Mouse (Mus musculus): Measurements from ENCODE around the gene Bsg. TPM values are rescaled to one million over a fixed set of nuclear protein-coding genes. Genes with fewer than 3 reads are reported as not detected.
A peak's percentile ranks its signal among the peaks of the same experiment; 100 is the strongest.

The Bsg gene
- polyA plus RNA-seq, 1 experiment from 2014 or later, result 871 TPM

- no peak overlapping the region for H3K4me2 ChIP-seq
- ATAC-seq (ENCODE audit: insufficient read depth), result no peak
- no peak for DNase-seq
- no peaks in the 10 kb centered on the region for H3K9me3 ChIP-seq (ENCODE audit: low read depth, low read length)
- no peaks in the 10 kb centered on the region for H3K36me3 ChIP-seq (ENCODE audit: insufficient read depth)
- 49% methylated on average over 3 of the region's 3 CpGs for WGBS
- peaks cover 9% of the 10 kb centered on the region for H3K4me1 ChIP-seq (ENCODE audit: insufficient read depth)
- no peak overlapping the region for H3K4me3 ChIP-seq (ENCODE audit: low read depth, low read length)
- H3K27ac ChIP-seq (ENCODE audit: low read depth), result no peak overlapping the region
- H3K9ac ChIP-seq, result no peak overlapping the region
- peak; percentile 45 for TF ChIP-seq CTCF (IDR thresholded peaks at IDR 0.05; ENCODE audit: low read depth)
- H3K27me3 ChIP-seq (ENCODE audit: insufficient read depth, low read length), result no peaks in the 10 kb centered on the region
These were observed 32.2 kb upstream of the Bsg start for GRCm38 (mm10) chr10:79672088-79672455.

GRCm38 (mm10) chr10:79673054-79673453, 31.2 kb upstream of the Bsg start:
- Histone ChIP-seq H3K4me3 (ENCODE audit: low read depth, low read length) (no peak overlapping the region), H3K9me3 (ENCODE audit: low read depth, low read length) (no peaks in the 10 kb centered on the region), H3K27ac (ENCODE audit: low read depth) (no peak overlapping the region), H3K4me1 (ENCODE audit: insufficient read depth) (peaks cover 9% of the 10 kb centered on the region), H3K36me3 (ENCODE audit: insufficient read depth) (no peaks in the 10 kb centered on the region), H3K27me3 (ENCODE audit: insufficient read depth, low read length) (no peaks in the 10 kb centered on the region), H3K9ac (no peak overlapping the region), H3K4me2 (no peak overlapping the region)
- no peak for DNase-seq
- ATAC-seq (ENCODE audit: insufficient read depth), result no peak
- WGBS, result 89% methylated on average over 3 of the region's 3 CpGs
- TF ChIP-seq CTCF (IDR thresholded peaks at IDR 0.05; ENCODE audit: low read depth), result no peak

GRCm38 (mm10) chr10:79675346-79676035, 28.8 kb upstream of the Bsg start:
- 45% methylated on average over 44 of the region's 44 CpGs for WGBS
- Histone ChIP-seq H3K4me3 (ENCODE audit: low read depth, low read length) (no peak overlapping the region), H3K36me3 (ENCODE audit: insufficient read depth) (no peaks in the 10 kb centered on the region), H3K27ac (ENCODE audit: low read depth) (no peak overlapping the region), H3K9ac (no peak overlapping the region), H3K27me3 (ENCODE audit: insufficient read depth, low read length) (no peaks in the 10 kb centered on the region), H3K4me2 (no peak overlapping the region), H3K9me3 (ENCODE audit: low read depth, low read length) (no peaks in the 10 kb centered on the region), H3K4me1 (ENCODE audit: insufficient read depth) (peaks cover 4% of the 10 kb centered on the region; the same call in 1 of the 2 replicates)
- no peak for TF ChIP-seq CTCF (IDR thresholded peaks at IDR 0.05; ENCODE audit: low read depth)
- ATAC-seq (ENCODE audit: insufficient read depth) (no peak), DNase-seq (no peak)

- H3K4me3 ChIP-seq (ENCODE audit: low read depth, low read length), result peak overlapping the region; percentile 79
These were observed 23.4 kb upstream of the Bsg start for GRCm38 (mm10) chr10:79680606-79681495.

GRCm38 (mm10) chr10:79681591-79682245, 22.6 kb upstream of the Bsg start, which contains the start of gene Cdc34:
Gene Cdc34, plus strand, starts transcription at chr10:79682195.
- peaks cover 24% of the 10 kb centered on the region for H3K36me3 ChIP-seq (ENCODE audit: insufficient read depth)
- WGBS, result under 1% methylated on average over 78 of the region's 84 CpGs
- H3K27me3 ChIP-seq (ENCODE audit: insufficient read depth, low read length), result no peaks in the 10 kb centered on the region
- H3K9me3 ChIP-seq (ENCODE audit: low read depth, low read length), result no peaks in the 10 kb centered on the region
- peak within 1 kb of the TSS; percentile 79 for H3K4me3 ChIP-seq (ENCODE audit: low read depth, low read length)
- H3K9ac ChIP-seq, result peak within 1 kb of the TSS; percentile 80
- TF ChIP-seq CTCF (IDR thresholded peaks at IDR 0.05; ENCODE audit: low read depth), result peak; percentile 15; the same call in 1 of the 2 replicates
- peak within 1 kb of the TSS; percentile 72 for H3K27ac ChIP-seq (ENCODE audit: low read depth)
- peak within 1 kb of the TSS; percentile 76 for H3K4me2 ChIP-seq
- H3K4me1 ChIP-seq (ENCODE audit: insufficient read depth), result peaks cover 7% of the 10 kb centered on the region
- DNase-seq (peak; percentile 99), ATAC-seq (ENCODE audit: insufficient read depth) (peak; percentile 94)

More at GRCm38 (mm10) chr10:79680606-79681495, 23.4 kb upstream of the Bsg start:
- ATAC-seq (ENCODE audit: insufficient read depth) (peak; percentile 28; the same call in 1 of the 2 replicates), DNase-seq (no peak)
- TF ChIP-seq CTCF (IDR thresholded peaks at IDR 0.05; ENCODE audit: low read depth), result no peak
- Histone ChIP-seq H3K27me3 (ENCODE audit: insufficient read depth, low read length) (no peaks in the 10 kb centered on the region), H3K36me3 (ENCODE audit: insufficient read depth) (peaks cover 15% of the 10 kb centered on the region), H3K27ac (ENCODE audit: low read depth) (peak overlapping the region; percentile 72), H3K4me2 (peak overlapping the region; percentile 76), H3K4me1 (ENCODE audit: insufficient read depth) (peaks cover 7% of the 10 kb centered on the region), H3K9me3 (ENCODE audit: low read depth, low read length) (no peaks in the 10 kb centered on the region), H3K9ac (peak overlapping the region; percentile 45)
- WGBS, result 26% methylated on average over 11 of the region's 11 CpGs

GRCm38 (mm10) chr10:79682551-79682915, 21.8 kb upstream of the Bsg start:
- Histone ChIP-seq H3K4me1 (ENCODE audit: insufficient read depth) (peaks cover 7% of the 10 kb centered on the region), H3K4me3 (ENCODE audit: low read depth, low read length) (peak overlapping the region; percentile 79), H3K4me2 (peak overlapping the region; percentile 72), H3K27ac (ENCODE audit: low read depth) (peak overlapping the region; percentile 72), H3K9ac (peak overlapping the region; percentile 80), H3K36me3 (ENCODE audit: insufficient read depth) (peaks cover 32% of the 10 kb centered on the region), H3K9me3 (ENCODE audit: low read depth, low read length) (no peaks in the 10 kb centered on the region), H3K27me3 (ENCODE audit: insufficient read depth, low read length) (no peaks in the 10 kb centered on the region)
- ATAC-seq (ENCODE audit: insufficient read depth) (peak; percentile 3; the same call in 1 of the 2 replicates), DNase-seq (no peak)
- 0% methylated on average over 10 of the region's 10 CpGs for WGBS
- TF ChIP-seq CTCF (IDR thresholded peaks at IDR 0.05; ENCODE audit: low read depth), result no peak
